Mouse (Mus musculus) neural tube, embryonic 12.5 days (tissue): ENCODE measurements at regions not wholly inside any gene's neighbourhood (a gene's known extent, or its start where the extent isn't known, plus 50 kb on each side); places are given as distances from the start of the nearest gene placed in this dataset.

Experiments
- ATAC-seq: fragments of 200-750 bp; cut with Nextera tagmentation; 2 replicates; pipeline ENCODE4 v1.8.0; 2017; ENCODE audit warnings: low read depth, mild to moderate bottlenecking, moderate TSS enrichment, moderate library complexity; ENCODE audit not compliant: low FRiP score
- H3K27ac ChIP-seq: fragments of 300-500 bp; sonication (generic); 2 replicates; pipeline ENCODE4 v1.5.1; 2016
- H3K27me3 ChIP-seq: fragments of 300-500 bp; sonication (generic); replicated peaks from 2 replicates; pipeline ENCODE4 v1.6.1; 2016; ENCODE audit warnings: mild to moderate bottlenecking
- H3K36me3 ChIP-seq: fragments of 300-500 bp; sonication (generic); 2 replicates; pipeline ENCODE4 v1.6.1; 2016; ENCODE audit warnings: mild to moderate bottlenecking
- H3K4me1 ChIP-seq: fragments of 300-500 bp; sonication (generic); 2 replicates; pipeline ENCODE4 v1.6.1; 2016
- H3K4me2 ChIP-seq: fragments of 300-500 bp; sonication (generic); replicated peaks from 2 replicates; pipeline ENCODE4 v1.6.1; 2016; ENCODE audit warnings: mild to moderate bottlenecking
- H3K4me3 ChIP-seq: fragments of 300-500 bp; sonication (generic); 2 replicates; pipeline ENCODE4 v1.5.1; 2016
- H3K9ac ChIP-seq: fragments of 300-500 bp; sonication (generic); 2 replicates; pipeline ENCODE4 v1.6.1; 2016; ENCODE audit warnings: mild to moderate bottlenecking
- H3K9me3 ChIP-seq: fragments of 300-500 bp; sonication (generic); 2 replicates; pipeline ENCODE4 v1.6.1; 2016; ENCODE audit warnings: mild to moderate bottlenecking
- WGBS: fragments of 180-500 bp; shearing (Covaris S2); methylation state at CpG from one replicate; pipeline ENCODE4 v1.1.7; 2016; 5-methylcytosine and 5-hydroxymethylcytosine counted together

- Histone ChIP-seq H3K9me3 (no peaks in the 10 kb centered on the region), H3K4me1 (peaks cover 50% of the 10 kb centered on the region), H3K4me3 (peak overlapping the region; percentile 18), H3K27ac (no peak overlapping the region), H3K27me3 (peaks cover 3% of the 10 kb centered on the region; the same call in 1 of the 2 replicates), H3K36me3 (no peaks in the 10 kb centered on the region), H3K4me2 (peak overlapping the region; percentile 60), H3K9ac (no peak overlapping the region)
- under 1% methylated on average over 18 of the region's 18 CpGs for WGBS
- ATAC-seq = no peak
These were observed 468.4 kb downstream of the Vrk1 start for GRCm38 (mm10) chr12:106478381-106478781.

GRCm38 (mm10) chr12:106479067-106479877 lies 469.2 kb downstream of the Vrk1 start:
- no peak; the same call in 1 of the 2 replicates for ATAC-seq
- H3K36me3 ChIP-seq = no peaks in the 10 kb centered on the region
- peaks cover 50% of the 10 kb centered on the region for H3K4me1 ChIP-seq
- under 1% methylated on average over 24 of the region's 24 CpGs for WGBS
- H3K4me2 ChIP-seq = peak overlapping the region; percentile 60
- H3K9me3 ChIP-seq = no peaks in the 10 kb centered on the region
- H3K27me3 ChIP-seq = peaks cover 6% of the 10 kb centered on the region; the same call in 1 of the 2 replicates
- H3K9ac ChIP-seq = no peak overlapping the region
- H3K27ac ChIP-seq = no peak overlapping the region
- peak overlapping the region; percentile 21 for H3K4me3 ChIP-seq

GRCm38 (mm10) chr12:106479878-106480194 lies 469.8 kb downstream of the Vrk1 start:
- Histone ChIP-seq H3K27ac (no peak overlapping the region), H3K9me3 (no peaks in the 10 kb centered on the region), H3K9ac (no peak overlapping the region), H3K4me3 (peak overlapping the region; percentile 21), H3K4me1 (peaks cover 44% of the 10 kb centered on the region), H3K27me3 (peaks cover 6% of the 10 kb centered on the region; the same call in 1 of the 2 replicates), H3K36me3 (no peaks in the 10 kb centered on the region), H3K4me2 (peak overlapping the region; percentile 60)
- ATAC-seq = no peak
- WGBS = 5% methylated on average over 6 of the region's 6 CpGs

- H3K27ac ChIP-seq = no peak overlapping the region
- H3K36me3 ChIP-seq = no peaks in the 10 kb centered on the region
- no peak overlapping the region for H3K4me3 ChIP-seq
- H3K27me3 ChIP-seq = peaks cover 6% of the 10 kb centered on the region; the same call in 1 of the 2 replicates
- no peaks in the 10 kb centered on the region for H3K9me3 ChIP-seq
- H3K4me2 ChIP-seq = peak overlapping the region; percentile 60
- peaks cover 44% of the 10 kb centered on the region for H3K4me1 ChIP-seq
- 7% methylated on average over 12 of the region's 12 CpGs for WGBS
- no peak overlapping the region for H3K9ac ChIP-seq
- 0 out of 2 replicates have a peak, but pooled peaks have one; percentile 33 for ATAC-seq
These were observed 470.4 kb downstream of the Vrk1 start for GRCm38 (mm10) chr12:106480281-106481060.

GRCm38 (mm10) chr12:106501622-106502327 lies 491.7 kb downstream of the Vrk1 start:
- no peak overlapping the region for H3K9ac ChIP-seq
- WGBS = 51% methylated on average over 12 of the region's 12 CpGs
- no peaks in the 10 kb centered on the region for H3K4me1 ChIP-seq
- H3K27ac ChIP-seq = no peak overlapping the region
- H3K4me2 ChIP-seq = no peak overlapping the region
- no peaks in the 10 kb centered on the region for H3K9me3 ChIP-seq
- no peaks in the 10 kb centered on the region for H3K27me3 ChIP-seq
- H3K36me3 ChIP-seq = no peaks in the 10 kb centered on the region
- ATAC-seq = no peak
- no peak overlapping the region for H3K4me3 ChIP-seq

GRCm38 (mm10) chr12:106504285-106504684 lies 494.3 kb downstream of the Vrk1 start:
- H3K9me3 ChIP-seq = no peaks in the 10 kb centered on the region
- H3K4me3 ChIP-seq = no peak overlapping the region
- no peak overlapping the region for H3K4me2 ChIP-seq
- no peak overlapping the region for H3K27ac ChIP-seq
- no peaks in the 10 kb centered on the region for H3K4me1 ChIP-seq
- no peaks in the 10 kb centered on the region for H3K27me3 ChIP-seq
- ATAC-seq = no peak
- 91% methylated on average over 8 of the region's 8 CpGs for WGBS
- H3K9ac ChIP-seq = no peak overlapping the region
- H3K36me3 ChIP-seq = no peaks in the 10 kb centered on the region

GRCm38 (mm10) chr12:106514057-106514456 lies 504.0 kb downstream of the Vrk1 start:
- Histone ChIP-seq H3K36me3 (no peaks in the 10 kb centered on the region), H3K4me2 (no peak overlapping the region), H3K4me1 (no peaks in the 10 kb centered on the region; the same call in 1 of the 2 replicates), H3K9ac (no peak overlapping the region), H3K9me3 (no peaks in the 10 kb centered on the region), H3K27ac (no peak overlapping the region), H3K27me3 (no peaks in the 10 kb centered on the region), H3K4me3 (no peak overlapping the region)
- WGBS = 78% methylated on average over 11 of the region's 11 CpGs
- no peak for ATAC-seq

- no peak for ATAC-seq
- Histone ChIP-seq H3K9me3 (no peaks in the 10 kb centered on the region), H3K4me1 (no peaks in the 10 kb centered on the region; the same call in 1 of the 2 replicates), H3K4me3 (no peak overlapping the region), H3K4me2 (no peak overlapping the region), H3K36me3 (no peaks in the 10 kb centered on the region), H3K9ac (no peak overlapping the region), H3K27me3 (no peaks in the 10 kb centered on the region), H3K27ac (no peak overlapping the region)
- 70% methylated on average over 17 of the region's 17 CpGs for WGBS
These were observed 505.3 kb downstream of the Vrk1 start for GRCm38 (mm10) chr12:106515257-106515788.

GRCm38 (mm10) chr12:106519141-106519540 lies 509.1 kb downstream of the Vrk1 start:
- Histone ChIP-seq H3K9ac (no peak overlapping the region), H3K4me2 (no peak overlapping the region), H3K27me3 (no peaks in the 10 kb centered on the region), H3K4me1 (no peaks in the 10 kb centered on the region; the same call in 1 of the 2 replicates), H3K9me3 (no peaks in the 10 kb centered on the region), H3K27ac (no peak overlapping the region), H3K36me3 (no peaks in the 10 kb centered on the region), H3K4me3 (no peak overlapping the region)
- 70% methylated on average over 5 of the region's 5 CpGs for WGBS
- no peak for ATAC-seq

GRCm38 (mm10) chr12:106524411-106524810 lies 514.4 kb downstream of the Vrk1 start:
- peaks cover 9% of the 10 kb centered on the region; the same call in 1 of the 2 replicates for H3K4me1 ChIP-seq
- H3K36me3 ChIP-seq = no peaks in the 10 kb centered on the region
- no peak overlapping the region for H3K9ac ChIP-seq
- H3K27me3 ChIP-seq = no peaks in the 10 kb centered on the region
- H3K27ac ChIP-seq = no peak overlapping the region
- WGBS = 74% methylated on average over 4 of the region's 4 CpGs
- no peaks in the 10 kb centered on the region for H3K9me3 ChIP-seq
- ATAC-seq = no peak
- H3K4me3 ChIP-seq = no peak overlapping the region
- H3K4me2 ChIP-seq = no peak overlapping the region

- no peaks in the 10 kb centered on the region for H3K27me3 ChIP-seq
- H3K27ac ChIP-seq = no peak overlapping the region
- H3K36me3 ChIP-seq = no peaks in the 10 kb centered on the region
- ATAC-seq = no peak
- H3K9ac ChIP-seq = no peak overlapping the region
- WGBS = 67% methylated on average over 8 of the region's 8 CpGs
- H3K4me2 ChIP-seq = no peak overlapping the region; the same call in 1 of the 2 replicates
- no peak overlapping the region for H3K4me3 ChIP-seq
- no peaks in the 10 kb centered on the region for H3K9me3 ChIP-seq
- H3K4me1 ChIP-seq = peaks cover 9% of the 10 kb centered on the region; the same call in 1 of the 2 replicates
These were observed 517.1 kb downstream of the Vrk1 start for GRCm38 (mm10) chr12:106527116-106527515.
